Mouse (Mus musculus): ENCODE results near the gene Npy4r. TPM values are rescaled to one million over a fixed set of nuclear protein-coding genes. Genes with fewer than 3 reads are reported as not detected.
A peak's percentile ranks its signal among the peaks of the same experiment; 100 is the strongest.

The Npy4r gene
- not detected in 2 replicates for polyA plus RNA-seq (2015; fragmentation: Nextera tagmentation; extraction: Ambion mirVana)

- WGBS (ENCODE audit: insufficient replicate concordance): 12% methylated on average over 16 of the region's 16 CpGs
- no peak within 1 kb of the TSS for H3K27ac ChIP-seq
Measured at GRCm38 (mm10) chr14:34152342-34152741, at the start of gene Npy4r. Gene Npy4r (minus strand): TSS chr14:34152489.

DNA sequence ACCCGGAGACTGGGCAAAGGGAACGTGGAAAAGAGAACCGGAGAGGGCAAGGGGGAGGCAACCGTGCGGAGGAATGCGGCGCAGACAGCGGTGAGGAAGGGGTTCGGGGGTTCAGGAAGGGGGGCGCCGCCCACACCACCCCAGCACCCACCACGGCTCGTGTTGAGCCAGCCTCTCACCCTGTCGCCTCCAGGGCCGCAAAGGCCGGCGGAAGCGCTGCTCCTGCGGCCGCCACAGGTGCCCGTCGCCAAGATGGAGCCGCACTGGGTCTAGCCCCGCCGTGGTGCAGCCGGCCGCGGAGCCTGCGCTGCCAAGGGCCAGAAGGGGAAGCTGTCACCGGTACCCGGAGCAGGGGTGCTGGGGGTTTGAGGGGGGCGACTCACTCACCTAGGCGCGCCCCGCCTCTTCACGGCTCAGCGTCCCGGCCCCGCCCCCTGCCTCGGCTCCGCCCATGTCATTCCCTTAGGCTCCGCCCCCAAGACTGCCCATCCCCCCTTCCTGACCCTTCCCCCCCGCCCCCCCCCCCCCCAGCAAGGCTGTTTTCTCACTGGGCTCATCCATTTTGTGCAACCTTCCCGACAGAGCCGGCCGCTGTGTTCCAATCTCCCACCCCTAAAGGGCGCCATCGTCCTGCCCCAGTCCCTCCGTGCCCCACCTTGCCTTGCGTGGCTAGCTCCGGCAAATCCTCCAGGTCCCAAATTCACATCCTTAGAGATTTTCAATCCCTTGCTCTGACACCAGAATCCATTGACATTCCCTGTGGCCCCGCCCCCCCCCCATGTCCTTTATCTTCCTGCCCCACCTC, 49.1 kb upstream of the Npy4r start, which contains the start of gene Gprin2:
Gene Gprin2 (minus strand): TSS at position 423 of the 805 bp plus-strand sequence.
- no peaks in the 10 kb centered on the region for H3K36me3 ChIP-seq
- H3K4me3 ChIP-seq (replicated peaks): peak within 1 kb of the TSS; percentile 57
- H3K9ac ChIP-seq: no peak within 1 kb of the TSS
- peaks cover 6% of the 10 kb centered on the region; the same call in 1 of the 2 replicates for H3K4me1 ChIP-seq (replicated peaks)
- no peak within 1 kb of the TSS for H3K27ac ChIP-seq
- H3K27me3 ChIP-seq: peaks cover 39% of the 10 kb centered on the region
- peak; percentile 11 for DNase-seq
- ATAC-seq (ENCODE audit: low read depth): 0 out of 2 replicates have a peak, but pooled peaks have one; percentile 17
- WGBS (ENCODE audit: insufficient replicate concordance): 3% methylated on average over 49 of the region's 52 CpGs
- H3K9me3 ChIP-seq (replicated peaks): no peaks in the 10 kb centered on the region
- H3K4me2 ChIP-seq: peak within 1 kb of the TSS; percentile 69

More at GRCm38 (mm10) chr14:34152342-34152741, at the start of gene Npy4r:
- Histone ChIP-seq H3K27me3 (peaks cover 10% of the 10 kb centered on the region; the same call in 1 of the 2 replicates), H3K36me3 (no peaks in the 10 kb centered on the region), H3K4me2 (peak within 1 kb of the TSS; percentile 23; the same call in 1 of the 2 replicates), H3K4me3 (replicated peaks) (no peak within 1 kb of the TSS), H3K9ac (no peak within 1 kb of the TSS), H3K4me1 (replicated peaks) (no peaks in the 10 kb centered on the region), H3K9me3 (replicated peaks) (no peaks in the 10 kb centered on the region)
- ATAC-seq (ENCODE audit: low read depth): peak; percentile 65
- peak; percentile 31 for DNase-seq

- no peak for DNase-seq
- Histone ChIP-seq H3K9ac (no peak overlapping the region), H3K36me3 (no peaks in the 10 kb centered on the region), H3K4me2 (peak overlapping the region; percentile 69), H3K4me1 (replicated peaks) (peaks cover 6% of the 10 kb centered on the region; the same call in 1 of the 2 replicates), H3K27me3 (peaks cover 39% of the 10 kb centered on the region), H3K9me3 (replicated peaks) (no peaks in the 10 kb centered on the region), H3K27ac (no peak overlapping the region), H3K4me3 (replicated peaks) (peak overlapping the region; percentile 57)
- ATAC-seq (ENCODE audit: low read depth): 0 out of 2 replicates have a peak, but pooled peaks have one; percentile 16
- 10% methylated on average over 19 of the region's 19 CpGs for WGBS (ENCODE audit: insufficient replicate concordance)
Measured at GRCm38 (mm10) chr14:34200738-34201230, 48.5 kb upstream of the Npy4r start.

DNA sequence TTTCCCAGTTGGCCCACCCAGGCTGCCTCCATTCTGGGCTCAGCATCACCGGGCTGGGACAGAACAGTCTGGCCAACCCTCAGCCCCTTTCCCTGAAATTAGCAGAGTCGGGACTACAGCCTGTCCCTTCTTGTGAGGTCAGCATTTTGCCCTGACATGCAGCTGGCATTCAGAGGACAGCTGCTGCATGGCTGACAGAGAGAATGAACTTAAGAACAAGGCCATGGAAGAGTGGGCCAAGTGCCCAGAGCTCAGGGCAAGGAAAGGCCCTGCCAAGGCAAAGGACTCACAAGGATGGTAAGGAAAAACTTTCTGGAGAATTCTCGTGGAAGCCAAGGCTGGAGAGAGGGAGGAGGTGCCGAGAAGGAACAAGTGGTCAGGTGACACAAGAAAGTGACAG, 44.4 kb upstream of the Npy4r start:
- peaks cover 6% of the 10 kb centered on the region; the same call in 1 of the 2 replicates for H3K4me1 ChIP-seq (replicated peaks)
- no peaks in the 10 kb centered on the region for H3K9me3 ChIP-seq (replicated peaks)
- no peaks in the 10 kb centered on the region for H3K36me3 ChIP-seq
- DNase-seq (no peak), ATAC-seq (ENCODE audit: low read depth) (no peak)
- H3K4me2 ChIP-seq: no peak overlapping the region
- H3K9ac ChIP-seq: no peak overlapping the region
- WGBS (ENCODE audit: insufficient replicate concordance): 51% methylated on average over 4 of the region's 4 CpGs
- peaks cover 24% of the 10 kb centered on the region for H3K27me3 ChIP-seq
- H3K27ac ChIP-seq: no peak overlapping the region
- H3K4me3 ChIP-seq (replicated peaks): no peak overlapping the region

- Histone ChIP-seq H3K27ac (no peak overlapping the region), H3K4me2 (no peak overlapping the region), H3K9ac (no peak overlapping the region), H3K9me3 (replicated peaks) (no peaks in the 10 kb centered on the region), H3K4me3 (replicated peaks) (no peak overlapping the region), H3K27me3 (peaks cover 12% of the 10 kb centered on the region), H3K36me3 (no peaks in the 10 kb centered on the region), H3K4me1 (replicated peaks) (peaks cover 9% of the 10 kb centered on the region)
- DNase-seq (no peak), ATAC-seq (ENCODE audit: low read depth) (no peak)
- 76% methylated on average over 15 of the region's 15 CpGs for WGBS (ENCODE audit: insufficient replicate concordance)
Measured at GRCm38 (mm10) chr14:34195466-34195865, 43.2 kb upstream of the Npy4r start.

DNA sequence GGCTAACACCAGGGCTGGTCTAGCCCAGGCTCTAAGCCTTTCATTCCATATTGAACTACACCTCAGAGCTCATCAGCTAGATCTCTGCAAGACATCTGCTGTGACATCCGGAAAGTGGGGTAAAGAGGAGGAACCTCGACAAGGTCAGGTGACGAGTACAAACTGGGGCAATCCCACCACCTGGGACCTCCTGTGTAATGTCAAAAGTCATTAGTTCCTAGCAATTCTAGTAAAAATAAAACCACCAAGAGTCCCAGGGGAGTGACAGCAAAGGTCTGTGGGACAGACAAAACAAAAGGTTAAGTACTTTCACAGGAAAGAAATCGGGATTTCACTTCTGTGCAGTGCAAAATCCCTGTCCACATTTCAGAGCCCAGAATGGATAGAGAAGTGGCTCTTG, 41.6 kb upstream of the Npy4r start:
- Histone ChIP-seq H3K4me3 (replicated peaks) (no peak overlapping the region), H3K27me3 (no peaks in the 10 kb centered on the region), H3K36me3 (no peaks in the 10 kb centered on the region), H3K4me2 (no peak overlapping the region), H3K9me3 (replicated peaks) (no peaks in the 10 kb centered on the region), H3K9ac (no peak overlapping the region), H3K4me1 (replicated peaks) (peaks cover 24% of the 10 kb centered on the region), H3K27ac (no peak overlapping the region)
- DNase-seq: no peak
- no peak for ATAC-seq (ENCODE audit: low read depth)
- WGBS (ENCODE audit: insufficient replicate concordance): 52% methylated on average over 4 of the region's 4 CpGs

GRCm38 (mm10) chr14:34190361-34190760, 38.1 kb upstream of the Npy4r start:
- WGBS (ENCODE audit: insufficient replicate concordance): 37% methylated on average over 7 of the region's 7 CpGs

GRCm38 (mm10) chr14:34188629-34189028, 36.3 kb upstream of the Npy4r start:
- ATAC-seq (ENCODE audit: low read depth): 0 out of 2 replicates have a peak, but pooled peaks have one; percentile 20
- no peaks in the 10 kb centered on the region for H3K36me3 ChIP-seq
- WGBS (ENCODE audit: insufficient replicate concordance): 58% methylated on average over 5 of the region's 5 CpGs

More at GRCm38 (mm10) chr14:34190361-34190760, 38.1 kb upstream of the Npy4r start:
- Histone ChIP-seq H3K4me1 (replicated peaks) (peaks cover 24% of the 10 kb centered on the region), H3K27me3 (no peaks in the 10 kb centered on the region), H3K36me3 (no peaks in the 10 kb centered on the region), H3K9ac (peak overlapping the region; percentile 26; the same call in 1 of the 2 replicates), H3K9me3 (replicated peaks) (no peaks in the 10 kb centered on the region), H3K4me2 (peak overlapping the region; percentile 29; the same call in 1 of the 2 replicates), H3K27ac (peak overlapping the region; percentile 75), H3K4me3 (replicated peaks) (no peak overlapping the region)
- peak; percentile 90 for ATAC-seq (ENCODE audit: low read depth)
- peak; percentile 80 for DNase-seq

DNA sequence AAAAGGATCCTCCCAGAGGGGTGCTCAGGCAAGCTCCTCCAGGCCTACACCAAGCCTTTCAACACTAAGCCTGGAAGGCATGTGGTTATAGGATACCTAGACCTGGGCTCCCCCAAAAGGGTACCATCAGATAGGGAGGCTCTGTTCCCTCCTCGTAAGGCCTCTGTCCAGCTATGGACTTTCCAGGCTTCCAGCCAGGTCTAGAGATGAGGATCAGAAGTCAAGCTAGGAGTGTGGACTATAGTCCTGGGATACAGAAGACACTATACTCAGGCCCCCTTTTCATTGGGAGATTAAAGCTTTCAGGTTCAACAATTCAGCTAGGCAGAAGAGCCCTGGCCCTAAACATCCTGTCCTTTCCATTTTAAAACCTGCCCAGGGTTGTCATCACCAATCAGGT, 30.8 kb upstream of the Npy4r start:
- no peak overlapping the region for H3K9ac ChIP-seq
- no peak overlapping the region for H3K4me2 ChIP-seq
- no peaks in the 10 kb centered on the region for H3K4me1 ChIP-seq (replicated peaks)
- no peaks in the 10 kb centered on the region for H3K27me3 ChIP-seq
- DNase-seq: no peak
- H3K27ac ChIP-seq: no peak overlapping the region
- ATAC-seq (ENCODE audit: low read depth): no peak
- H3K4me3 ChIP-seq (replicated peaks): no peak overlapping the region
- H3K9me3 ChIP-seq (replicated peaks): no peaks in the 10 kb centered on the region
- WGBS (ENCODE audit: insufficient replicate concordance): 58% methylated on average over 1 of the region's 1 CpGs
- no peaks in the 10 kb centered on the region for H3K36me3 ChIP-seq

More at GRCm38 (mm10) chr14:34188629-34189028, 36.3 kb upstream of the Npy4r start:
- H3K27me3 ChIP-seq: no peaks in the 10 kb centered on the region
- no peak overlapping the region for H3K27ac ChIP-seq
- peak; percentile 66 for DNase-seq
- peaks cover 24% of the 10 kb centered on the region for H3K4me1 ChIP-seq (replicated peaks)
- no peak overlapping the region for H3K4me2 ChIP-seq
- H3K9me3 ChIP-seq (replicated peaks): no peaks in the 10 kb centered on the region
- H3K4me3 ChIP-seq (replicated peaks): no peak overlapping the region
- no peak overlapping the region for H3K9ac ChIP-seq

- Histone ChIP-seq H3K27ac (no peak overlapping the region), H3K9me3 (replicated peaks) (no peaks in the 10 kb centered on the region), H3K36me3 (no peaks in the 10 kb centered on the region), H3K4me3 (replicated peaks) (no peak overlapping the region), H3K27me3 (no peaks in the 10 kb centered on the region), H3K4me2 (no peak overlapping the region), H3K9ac (no peak overlapping the region), H3K4me1 (replicated peaks) (no peaks in the 10 kb centered on the region)
- DNase-seq: no peak
- WGBS (ENCODE audit: insufficient replicate concordance): 73% methylated on average over 3 of the region's 3 CpGs
- ATAC-seq (ENCODE audit: low read depth): no peak
Measured at GRCm38 (mm10) chr14:34179351-34179750, 27.1 kb upstream of the Npy4r start.

- no peak for DNase-seq
- WGBS (ENCODE audit: insufficient replicate concordance): 73% methylated on average over 3 of the region's 3 CpGs
- Histone ChIP-seq H3K4me3 (replicated peaks) (no peak overlapping the region), H3K9ac (no peak overlapping the region), H3K27me3 (no peaks in the 10 kb centered on the region), H3K27ac (no peak overlapping the region), H3K4me1 (replicated peaks) (no peaks in the 10 kb centered on the region), H3K9me3 (replicated peaks) (no peaks in the 10 kb centered on the region), H3K36me3 (no peaks in the 10 kb centered on the region), H3K4me2 (no peak overlapping the region)
- no peak for ATAC-seq (ENCODE audit: low read depth)
Measured at GRCm38 (mm10) chr14:34171107-34171506, 18.8 kb upstream of the Npy4r start.
